Mouse (Mus musculus) heart, postnatal 0 days (tissue): ENCODE results near the gene Plcb4.
A peak's percentile ranks its signal among the peaks of the same experiment; 100 is the strongest.

Source experiments
- CTCF ChIP-seq: IDR thresholded peaks from 2 replicates; pipeline ENCODE4 v1.5.1; 2016; ENCODE audit warnings: antibody characterized with exemption, control low read depth, low read depth
- EP300 ChIP-seq: IDR thresholded peaks from 2 replicates; pipeline ENCODE4 v1.6.1; 2016; ENCODE audit warnings: antibody characterized with exemption, low read depth

- TF ChIP-seq EP300 (peak; percentile 95), CTCF (no peak)
These were observed 34.0 kb downstream of the Plcb4 start for GRCm38 (mm10) chr2:135692568-135693488.
